Mouse (Mus musculus): ENCODE measurements at regions not wholly inside any gene's neighbourhood (a gene's known extent, or its start where the extent isn't known, plus 50 kb on each side); places are given as distances from the start of the nearest gene placed in this dataset.

- TF ChIP-seq POLR2A (IDR thresholded peaks at IDR 0.05; ENCODE audit: control insufficient read depth, extremely low read depth, insufficient read depth, low read length, poor library complexity) (no peak), CTCF (IDR thresholded peaks at IDR 0.05; ENCODE audit: borderline replicate concordance, control insufficient read depth, extremely low read depth, insufficient read depth, low read length, poor library complexity) (no peak)
Observed at GRCm38 (mm10) chr12:110066361-110066885, 212.4 kb upstream of the Dio3 start.

Measured in thymus, adult 2 months (tissue).